In the genomic region with DNA sequence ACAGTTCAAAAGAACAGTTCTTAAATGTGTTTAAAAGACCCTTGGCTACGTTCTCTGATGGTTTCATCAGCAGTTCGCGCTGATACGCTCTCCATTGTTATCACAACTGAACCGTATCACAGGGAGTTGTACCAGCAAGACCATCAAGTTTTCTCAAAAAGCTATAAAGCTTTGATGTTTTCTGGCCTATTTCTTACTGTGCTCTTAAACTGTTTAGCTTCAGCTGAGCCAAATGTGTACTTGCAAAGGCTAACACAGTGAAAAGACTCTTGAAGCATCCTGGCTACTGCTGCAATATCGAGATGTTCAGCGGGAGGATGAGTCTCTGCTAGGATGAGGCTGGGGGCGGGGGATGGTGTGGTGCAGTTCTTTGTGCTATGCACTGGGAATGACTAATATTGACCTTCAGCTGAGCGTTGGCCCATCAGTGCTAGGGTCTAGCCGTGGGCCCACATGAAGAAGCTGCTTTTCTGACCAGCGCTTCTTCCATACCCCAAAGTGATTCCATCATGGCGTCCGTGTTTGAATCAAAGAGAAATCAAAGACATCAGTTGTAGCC, we compare ENCODE assay signal across 9 mouse cellular contexts. TPM values are rescaled to one million over a fixed set of nuclear protein-coding genes. Genes with fewer than 3 reads are reported as not detected.
DNase-seq lines count a peak whose midpoint lies in the region; ATAC-seq and TF ChIP-seq lines count a peak whose summit lies in the region.
"Had no signal": no experiment of that assay in that cellular context is flagged by ENCODE, and none has a peak within 500 bp of the region (broad histone marks: within the 10 kb centered on the region; RNA-seq: fewer than 3 reads in every experiment).

No protein-coding gene starts in this region.

- TF ChIP-seq CTCF in left cerebral cortex, adult 2 months (IDR thresholded peaks at IDR 0.05), result no peak

- 63% methylated on average over 13 of the region's 13 CpGs for WGBS in embryonic facial prominence, embryonic 13.5 days
- 48% methylated on average over 13 of the region's 13 CpGs for WGBS in hindbrain, embryonic 13.5 days
- WGBS in neural tube, embryonic 12.5 days, result 59% methylated on average over 13 of the region's 13 CpGs

- no peaks in the 10 kb centered on the region for H3K9me3 ChIP-seq in embryonic facial prominence, embryonic 13.5 days
- H3K9me3 ChIP-seq in hindbrain, embryonic 13.5 days, result no peaks in the 10 kb centered on the region
- H3K9me3 ChIP-seq in neural tube, embryonic 12.5 days, result no peaks in the 10 kb centered on the region

- intact Hi-C loops in left cerebral cortex, adult 2 months (cut with DNase I), result loop anchor here (5.0 to 10.0 kb wide), 3 partner anchors 117 to 427 kb away; no protein-coding TSS in a partner anchor

- peaks cover 15% of the 10 kb centered on the region for H3K4me1 ChIP-seq in embryonic facial prominence, embryonic 13.5 days
- H3K4me1 ChIP-seq in hindbrain, embryonic 13.5 days (replicated peaks), result peaks cover 14% of the 10 kb centered on the region
- H3K4me1 ChIP-seq in neural tube, embryonic 12.5 days, result 0 out of 2 replicates have a peak, but pooled peaks cover 7% of the 10 kb centered on the region

- peak overlapping the region; percentile 50 for H3K4me3 ChIP-seq in left cerebral cortex, adult 2 months
- H3K4me3 ChIP-seq in embryonic facial prominence, embryonic 13.5 days, result peak overlapping the region; percentile 32; the same call in 1 of the 2 replicates
- peak overlapping the region; percentile 29; the same call in 1 of the 2 replicates for H3K4me3 ChIP-seq in hindbrain, embryonic 13.5 days
- H3K4me3 ChIP-seq in neural tube, embryonic 12.5 days, result no peak overlapping the region
- H3K4me3 ChIP-seq: erythroblast, embryonic 14.5 days had no signal

- no peak for ATAC-seq in embryonic facial prominence, embryonic 13.5 days (ENCODE audit: insufficient number of reproducible peaks, insufficient read depth, low FRiP score, low TSS enrichment, low read depth)
- ATAC-seq in hindbrain, embryonic 13.5 days (ENCODE audit: low FRiP score), result no peak
- no peak for ATAC-seq in neural tube, embryonic 12.5 days (ENCODE audit: low FRiP score, low read depth)

- no peak overlapping the region for H3K9ac ChIP-seq in embryonic facial prominence, embryonic 13.5 days
- H3K9ac ChIP-seq in hindbrain, embryonic 13.5 days, result no peak overlapping the region; the same call in 1 of the 2 replicates
- no peak overlapping the region for H3K9ac ChIP-seq in neural tube, embryonic 12.5 days

- no peaks in the 10 kb centered on the region for H3K36me3 ChIP-seq in embryonic facial prominence, embryonic 13.5 days
- H3K36me3 ChIP-seq in hindbrain, embryonic 13.5 days, result no peaks in the 10 kb centered on the region
- H3K36me3 ChIP-seq in neural tube, embryonic 12.5 days, result no peaks in the 10 kb centered on the region

- peak overlapping the region; percentile 59 for H3K4me2 ChIP-seq in embryonic facial prominence, embryonic 13.5 days
- peak overlapping the region; percentile 57 for H3K4me2 ChIP-seq in hindbrain, embryonic 13.5 days
- peak overlapping the region; percentile 57 for H3K4me2 ChIP-seq in neural tube, embryonic 12.5 days (replicated peaks)

- no peaks in the 10 kb centered on the region for H3K27me3 ChIP-seq in embryonic facial prominence, embryonic 13.5 days
- H3K27me3 ChIP-seq in hindbrain, embryonic 13.5 days, result no peaks in the 10 kb centered on the region
- no peaks in the 10 kb centered on the region for H3K27me3 ChIP-seq in neural tube, embryonic 12.5 days (replicated peaks)

- H3K27ac ChIP-seq in left cerebral cortex, adult 2 months, result no peak overlapping the region
- no peak overlapping the region for H3K27ac ChIP-seq in embryonic facial prominence, embryonic 13.5 days
- peak overlapping the region; percentile 74 for H3K27ac ChIP-seq in hindbrain, embryonic 13.5 days
- no peak overlapping the region for H3K27ac ChIP-seq in neural tube, embryonic 12.5 days

- no peak for DNase-seq in left cerebral cortex, adult 2 months (ENCODE audit: extremely low spot score in 1 of 2, low spot score in 2 of 2)
- no peak for DNase-seq in left cerebral cortex, adult 8-10 months (ENCODE audit: low spot score in 2 of 2)
- no peak for DNase-seq in thymus, postnatal 14 days
- DNase-seq in urinary bladder, postnatal 25 days (ENCODE audit: low spot score), result no peak
- no peak for DNase-seq in kidney, adult 8-10 months

RNA-seq across cellular contexts. Expression of gene Dctd, which starts 0.7 kb away (rescaled TPM):
- 1 to 10 TPM; 6.9 TPM for total RNA-seq in left cerebral cortex, adult 2 months (2021)
- 1 to 10 TPM; 6.5 to 7.9 (median 7.2) TPM for total RNA-seq in left cerebral cortex, adult 8-10 months (2022)
- polyA plus RNA-seq in embryonic facial prominence, embryonic 13.5 days (2015; fragmentation: Nextera tagmentation; extraction: Ambion mirVana), result 32.5 and 34.1 TPM in 2 replicates
- 8.4 and 9.0 TPM in 2 replicates for polyA plus RNA-seq in hindbrain, embryonic 13.5 days (2015; fragmentation: Nextera tagmentation; extraction: Ambion mirVana)
- polyA plus RNA-seq in neural tube, embryonic 12.5 days (2016; fragmentation: Nextera tagmentation; extraction: Ambion mirVana), result 13.1 and 13.4 TPM in 2 replicates
- polyA plus RNA-seq: erythroblast, embryonic 14.5 days had no signal
